Mouse (Mus musculus) thymus, postnatal 25 days (tissue): ENCODE data around the gene Alox12.
A peak's percentile ranks its signal among the peaks of the same experiment; 100 is the strongest.

Experiments
- DNase-seq: peaks from one replicate; pipeline ENCODE4 v3.0.0; 2022

Gene Alox12

GRCm38 (mm10) chr11:70218741-70219470, 36.2 kb downstream of the Alox12 start:
- DNase-seq = no peak

- no peak for DNase-seq
Measured at GRCm38 (mm10) chr11:70218039-70218438, 37.1 kb downstream of the Alox12 start.

- DNase-seq = no peak
Measured at GRCm38 (mm10) chr11:70216103-70216502, 39.0 kb downstream of the Alox12 start.

GRCm38 (mm10) chr11:70215301-70215700, 39.9 kb downstream of the Alox12 start:
- no peak for DNase-seq

GRCm38 (mm10) chr11:70214856-70215209, 40.3 kb downstream of the Alox12 start:
- no peak for DNase-seq

- no peak for DNase-seq
Measured at GRCm38 (mm10) chr11:70214191-70214855, 40.8 kb downstream of the Alox12 start.

GRCm38 (mm10) chr11:70213736-70214135, 41.4 kb downstream of the Alox12 start:
- no peak for DNase-seq

GRCm38 (mm10) chr11:70212896-70213295, 42.3 kb downstream of the Alox12 start:
- peak; percentile 52 for DNase-seq

GRCm38 (mm10) chr11:70212423-70212822, 42.7 kb downstream of the Alox12 start, which contains the start of gene Slc16a11:
Slc16a11 (plus strand) TSS chr11:70212752.
- DNase-seq = no peak

GRCm38 (mm10) chr11:70211972-70212371, 43.2 kb downstream of the Alox12 start:
- DNase-seq = no peak

- DNase-seq = no peak
Measured at GRCm38 (mm10) chr11:70210681-70211080, 44.5 kb downstream of the Alox12 start.

GRCm38 (mm10) chr11:70208778-70209388, 46.3 kb downstream of the Alox12 start:
- no peak for DNase-seq

- DNase-seq = no peak
Measured at GRCm38 (mm10) chr11:70207283-70207682, 47.9 kb downstream of the Alox12 start.

GRCm38 (mm10) chr11:70206801-70207200, 48.4 kb downstream of the Alox12 start:
- DNase-seq = no peak

- peak; percentile 80 for DNase-seq
Measured at GRCm38 (mm10) chr11:70201691-70202090, 53.5 kb downstream of the Alox12 start.

GRCm38 (mm10) chr11:70200036-70200608, 55.0 kb downstream of the Alox12 start:
- DNase-seq = no peak

GRCm38 (mm10) chr11:70199107-70199506, 56.0 kb downstream of the Alox12 start:
- DNase-seq = no peak

- no peak for DNase-seq
Measured at GRCm38 (mm10) chr11:70198332-70198731, 56.8 kb downstream of the Alox12 start.

- no peak for DNase-seq
Measured at GRCm38 (mm10) chr11:70193354-70194285, 61.5 kb downstream of the Alox12 start.

- no peak for DNase-seq
Measured at GRCm38 (mm10) chr11:70192157-70192556, 63.0 kb downstream of the Alox12 start.
